Mouse (Mus musculus) lung, postnatal 4 days (tissue): ENCODE results near the gene Tm9sf4.

Experiments
- DNase-seq, 2 experiments: peaks; one replicate each; pipeline ENCODE4 v3.0.0; 2021

Gene Tm9sf4

DNA sequence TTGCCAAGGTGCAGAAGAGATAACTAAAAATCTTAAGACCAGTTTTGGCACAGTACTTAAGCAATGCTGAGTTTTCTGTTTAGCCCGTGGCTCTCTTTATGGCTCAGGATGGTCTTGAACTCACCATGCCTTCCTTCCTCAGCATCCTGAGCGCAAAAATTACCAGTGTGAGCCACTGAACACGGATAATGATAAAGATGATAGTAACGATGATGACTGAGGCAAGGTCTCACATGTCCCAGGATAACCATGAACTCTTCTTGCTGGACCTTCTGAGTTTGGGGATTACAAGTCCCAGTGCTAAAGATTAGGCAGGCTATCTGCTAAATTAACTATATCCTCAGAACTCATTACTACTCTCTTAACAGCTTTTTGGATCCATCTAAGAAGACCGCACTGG, 970 bp upstream of the Tm9sf4 start:
- no peak for DNase-seq

DNA sequence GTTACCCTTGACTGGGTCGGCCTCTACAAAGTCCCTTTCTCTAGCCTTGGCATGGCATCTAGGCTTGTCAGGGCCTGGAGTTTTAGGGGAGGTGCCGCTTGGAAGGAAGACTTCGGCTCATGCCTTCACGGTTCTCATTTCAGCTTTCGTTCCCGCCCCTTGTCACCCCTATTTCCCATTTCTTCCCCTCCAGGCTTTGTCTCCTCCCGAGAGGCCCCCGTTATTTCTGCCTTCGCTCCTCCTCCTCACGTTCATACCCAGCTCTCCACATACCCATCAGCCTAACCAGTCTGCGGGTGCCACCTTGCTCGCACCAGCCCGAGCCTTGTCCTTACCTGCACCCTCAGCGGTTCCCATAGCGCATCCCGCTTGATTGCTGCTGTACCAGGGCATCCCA, 579 bp downstream of the Tm9sf4 start:
- DNase-seq, result no peak

DNA sequence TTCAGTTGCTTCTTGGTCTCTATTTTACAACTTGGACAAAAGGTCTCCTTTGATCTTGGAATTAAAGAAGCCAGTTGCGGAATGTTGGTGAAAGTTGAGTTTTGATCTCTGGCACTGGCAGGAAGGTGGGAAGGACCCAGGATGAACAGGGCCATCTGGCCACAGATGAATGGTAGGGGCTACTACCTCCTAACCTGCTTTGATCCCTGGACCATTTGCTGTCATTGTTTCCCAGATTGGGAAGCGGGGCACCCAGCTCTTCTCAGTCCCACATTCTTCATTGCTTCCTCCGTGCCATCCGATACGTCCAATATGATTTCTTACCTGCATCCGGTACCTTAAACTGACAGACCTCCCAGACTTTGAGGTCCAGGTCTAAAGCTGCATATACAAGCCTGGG, 6.0 kb downstream of the Tm9sf4 start:
- no peak for DNase-seq

DNA sequence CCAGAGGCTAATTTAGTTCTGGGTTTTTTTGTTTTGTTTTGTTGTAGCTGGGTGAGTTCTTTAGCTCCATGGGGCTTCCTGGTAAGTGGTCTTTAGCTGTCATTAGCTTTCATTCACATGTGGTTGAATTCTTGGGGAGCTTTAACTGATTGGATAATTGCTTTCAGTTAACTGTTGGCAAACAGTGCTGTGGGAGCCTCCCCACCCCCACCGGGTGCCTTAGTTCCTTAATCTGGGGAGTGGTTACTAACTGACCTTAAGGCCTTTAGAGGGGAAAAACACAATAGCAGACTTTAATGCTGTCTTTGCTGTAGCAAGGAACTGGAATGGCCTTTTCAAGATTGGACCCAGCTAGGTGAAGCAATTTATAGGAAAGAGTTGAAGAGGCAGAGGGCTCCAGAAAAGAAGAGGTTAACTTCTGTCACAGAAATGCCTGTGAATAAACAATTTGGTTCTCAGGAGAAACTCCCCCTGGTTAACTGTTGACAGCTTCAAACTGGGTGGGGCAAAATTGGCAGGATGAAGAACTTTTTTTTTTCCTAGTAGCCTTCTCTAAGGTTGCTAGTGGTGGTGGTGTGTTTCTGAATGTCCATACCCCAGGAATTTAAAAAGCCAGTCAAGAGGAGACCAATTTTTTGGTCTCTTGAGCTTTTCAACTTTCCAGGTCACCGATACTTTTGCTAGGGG, 7.2 kb downstream of the Tm9sf4 start:
- DNase-seq, result peak; percentile 59 to 66

DNA sequence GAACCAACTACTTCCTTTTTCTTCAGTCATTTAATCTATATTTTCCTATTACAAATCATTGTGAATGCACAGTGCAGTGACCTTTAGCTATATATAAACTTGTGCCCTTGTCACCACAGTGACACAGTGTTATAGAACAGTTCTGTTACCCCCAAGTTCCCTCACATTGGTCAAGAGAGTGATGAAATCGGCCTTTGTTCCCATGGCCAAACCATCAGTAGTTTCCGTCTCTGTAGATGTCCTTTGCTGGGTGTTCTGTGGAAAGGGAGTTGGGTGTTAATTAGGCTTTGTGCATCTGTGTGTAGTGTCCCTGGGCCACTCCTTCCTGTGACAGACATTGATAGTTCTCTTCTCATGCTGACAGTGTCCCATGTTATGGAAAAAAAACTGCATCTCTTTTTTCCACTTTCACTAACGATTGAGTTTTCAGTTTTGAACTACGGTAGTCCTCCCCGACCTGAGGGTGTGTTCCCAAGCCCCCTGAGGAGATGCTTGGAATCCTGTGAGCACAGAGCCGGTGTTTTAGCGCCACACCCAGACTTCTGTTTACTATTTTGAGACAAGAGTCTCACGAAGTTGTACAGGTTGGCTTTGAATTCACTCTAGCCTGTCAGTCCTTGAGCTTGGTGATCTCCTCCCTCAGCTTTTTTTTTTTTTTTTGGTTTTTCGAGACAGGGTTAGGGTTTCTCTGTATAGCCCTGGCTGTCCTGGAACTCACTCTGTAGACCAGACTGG, 9.6 kb downstream of the Tm9sf4 start:
- peak in 1 of 2 experiments; percentile 23 for DNase-seq

DNA sequence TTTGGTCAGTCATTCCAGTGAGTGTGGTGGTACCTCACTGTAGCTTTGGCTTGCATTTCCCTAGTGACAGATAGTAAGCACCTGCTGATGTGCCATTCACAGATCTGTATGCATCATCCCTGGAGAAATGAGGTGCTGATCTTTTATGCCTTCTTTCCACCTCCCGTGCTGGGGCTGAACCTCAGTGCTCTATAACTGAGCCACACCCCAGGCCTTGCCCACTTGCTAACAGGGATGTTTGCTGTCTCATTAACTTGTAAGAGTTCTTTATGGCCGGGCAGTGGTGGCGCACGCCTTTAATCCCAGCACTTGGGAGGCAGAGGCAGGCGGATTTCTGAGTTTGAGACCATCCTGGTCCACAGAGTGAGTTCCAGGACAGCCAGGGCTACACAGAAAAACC, 10.9 kb downstream of the Tm9sf4 start:
- DNase-seq, result no peak

DNA sequence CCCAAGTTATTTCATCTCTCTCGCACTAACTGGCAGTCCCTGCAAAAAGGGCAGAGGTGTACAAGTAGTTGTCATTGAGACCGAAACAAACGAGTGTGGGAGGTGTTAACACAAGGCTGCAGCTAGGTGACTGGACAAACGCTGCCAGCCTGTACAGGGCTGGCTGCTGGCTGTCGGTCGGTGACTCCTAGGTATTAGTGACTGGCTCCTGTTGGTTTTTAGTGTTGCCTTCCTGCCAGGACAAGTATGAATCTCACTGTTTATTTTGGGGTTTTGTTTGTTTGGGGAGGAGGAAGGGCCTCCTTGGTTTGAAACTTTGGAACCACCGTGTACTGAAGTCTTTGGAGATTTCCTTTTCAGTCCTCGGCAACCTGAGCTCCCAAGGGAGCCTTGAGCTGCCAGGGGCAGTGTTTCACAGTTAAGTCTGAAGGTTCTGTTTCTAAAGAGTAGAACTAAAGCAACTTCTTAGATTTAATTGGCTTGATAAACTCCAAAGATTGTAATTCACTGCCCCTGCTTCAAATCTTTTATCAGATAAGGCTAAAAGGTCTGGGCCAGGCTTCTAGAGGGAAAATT, 15.0 kb downstream of the Tm9sf4 start:
- DNase-seq, result no peak

DNA sequence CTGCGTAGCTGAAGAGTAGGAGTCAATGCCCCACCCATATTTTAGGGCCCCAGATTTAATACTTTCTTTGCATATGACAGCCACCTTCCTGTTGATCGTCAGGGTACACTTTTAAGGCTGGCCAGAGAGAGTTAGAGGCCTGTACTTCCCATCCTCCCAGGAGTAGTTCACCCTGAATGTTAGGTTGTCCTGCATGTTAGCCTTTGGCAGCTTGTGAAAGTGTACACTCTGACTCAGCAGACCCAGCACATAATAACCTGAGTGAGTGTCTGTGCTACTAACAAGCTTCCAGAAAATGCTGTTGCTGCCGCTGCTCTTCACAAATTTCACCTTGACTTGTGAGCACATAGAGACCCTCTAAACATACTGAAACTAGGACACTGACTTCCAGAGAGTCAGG, 16.1 kb downstream of the Tm9sf4 start:
- no peak for DNase-seq

DNA sequence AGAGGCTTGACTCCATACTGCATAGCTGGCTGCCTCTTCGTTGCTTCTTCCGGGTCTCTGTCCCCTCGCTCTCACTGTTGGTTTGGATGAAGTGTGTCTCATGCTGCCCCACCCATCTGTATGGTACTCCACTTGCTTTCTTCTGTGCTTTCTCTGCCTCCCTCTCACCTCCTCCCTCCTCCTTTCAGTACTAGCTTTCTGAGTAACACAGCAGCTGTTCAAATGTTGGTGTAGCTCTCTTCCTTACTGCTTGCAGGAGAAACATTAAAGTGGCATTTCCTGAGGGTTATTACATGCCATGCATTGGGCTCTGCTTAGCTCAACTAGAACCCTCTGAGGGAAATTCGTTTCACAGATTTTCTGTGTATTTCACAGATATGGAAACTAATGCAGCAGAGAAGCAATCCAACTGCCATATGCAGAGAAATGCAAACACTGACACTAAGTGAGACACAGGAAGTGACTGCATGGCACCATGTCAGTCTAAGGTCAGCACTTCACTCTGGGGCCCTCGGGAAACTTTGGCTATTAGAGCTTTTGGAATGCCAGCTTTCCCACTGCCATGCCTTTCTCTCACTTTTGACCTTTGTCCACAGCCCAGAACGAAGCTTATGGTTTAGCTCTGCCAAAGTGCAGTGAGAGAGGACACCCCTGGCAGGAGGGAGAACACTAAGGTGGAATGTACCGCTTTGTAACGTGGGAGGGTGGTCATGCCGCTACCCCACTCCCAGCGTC, 18.2 kb downstream of the Tm9sf4 start:
- DNase-seq, result no peak

DNA sequence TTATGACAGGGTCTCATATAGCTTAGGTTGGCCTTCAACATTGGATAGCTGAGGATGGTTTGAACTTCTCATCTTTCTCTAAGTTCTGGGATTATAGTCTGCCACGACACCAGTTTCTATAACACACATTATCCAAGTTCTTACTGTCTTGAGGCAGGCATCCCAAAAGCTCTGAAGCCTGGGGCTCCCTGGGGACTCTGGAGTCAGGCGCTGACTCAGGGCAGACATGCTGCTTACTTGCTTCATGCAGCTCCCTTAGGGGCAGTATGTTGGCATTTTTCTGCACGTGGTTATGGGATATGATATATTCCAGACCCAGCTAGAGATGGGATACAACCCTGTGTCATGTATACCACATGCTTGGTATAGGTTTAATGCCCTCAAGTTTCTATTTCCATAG, 18.9 kb downstream of the Tm9sf4 start:
- DNase-seq, result no peak

DNA sequence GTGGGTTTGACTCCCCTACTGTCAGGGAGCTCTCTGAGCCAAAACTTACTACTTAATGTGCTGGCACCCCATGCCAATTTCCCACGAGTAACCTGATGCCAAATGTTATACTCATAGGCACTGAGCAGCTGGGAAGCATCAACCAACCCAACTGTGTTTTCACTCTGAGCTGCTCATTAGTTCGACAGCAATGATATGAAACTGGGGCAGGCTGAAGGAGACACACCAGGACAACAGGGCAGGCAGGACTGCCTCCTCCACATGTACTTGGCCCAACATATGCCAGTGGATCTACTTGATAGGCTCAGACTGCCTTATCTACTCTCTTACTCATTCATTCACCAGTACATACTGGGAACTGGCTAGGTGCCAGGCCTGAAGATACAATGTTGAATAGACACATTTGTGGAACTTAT, 25.1 kb downstream of the Tm9sf4 start:
- peak in 1 of 2 experiments; percentile 39 for DNase-seq

DNA sequence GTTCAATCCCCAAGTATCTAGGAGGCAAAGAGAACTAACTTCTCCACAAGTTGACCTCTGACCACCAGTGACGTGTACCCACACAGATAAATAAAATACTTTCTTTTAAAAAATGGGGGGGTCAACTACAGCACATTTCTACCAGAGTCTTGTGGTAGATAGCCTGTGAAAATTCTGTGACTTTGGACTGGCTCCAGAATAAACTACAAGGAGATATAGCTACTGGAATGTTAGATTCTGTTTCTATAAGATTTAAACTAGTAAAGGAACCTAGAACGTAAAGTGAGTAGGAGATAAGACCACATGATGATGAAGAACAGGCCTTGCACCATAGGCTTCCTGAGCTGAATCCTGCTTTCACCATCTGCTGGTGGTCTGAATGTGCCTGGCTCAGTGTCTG, 26.7 kb downstream of the Tm9sf4 start:
- DNase-seq, result no peak

DNA sequence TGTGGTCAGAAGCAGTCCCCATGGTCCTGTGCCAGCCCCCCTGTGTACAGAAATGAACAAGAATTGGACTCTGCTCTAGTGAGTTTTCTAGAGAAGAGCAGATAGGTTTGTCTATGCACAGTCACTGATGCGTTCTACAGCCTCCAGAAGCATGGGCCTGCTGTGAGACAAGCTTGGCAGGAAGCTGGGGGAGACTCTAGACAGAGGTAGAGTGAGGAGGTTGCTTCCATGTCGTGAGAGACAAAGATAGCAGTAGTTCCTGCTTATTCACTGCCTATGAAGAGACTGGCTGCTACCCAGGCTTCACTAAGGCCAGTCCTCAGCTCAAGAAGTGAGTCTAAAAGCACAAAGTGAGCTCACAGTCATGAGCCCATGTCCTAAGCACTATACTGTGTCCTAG, 30.1 kb downstream of the Tm9sf4 start:
- no peak for DNase-seq

DNA sequence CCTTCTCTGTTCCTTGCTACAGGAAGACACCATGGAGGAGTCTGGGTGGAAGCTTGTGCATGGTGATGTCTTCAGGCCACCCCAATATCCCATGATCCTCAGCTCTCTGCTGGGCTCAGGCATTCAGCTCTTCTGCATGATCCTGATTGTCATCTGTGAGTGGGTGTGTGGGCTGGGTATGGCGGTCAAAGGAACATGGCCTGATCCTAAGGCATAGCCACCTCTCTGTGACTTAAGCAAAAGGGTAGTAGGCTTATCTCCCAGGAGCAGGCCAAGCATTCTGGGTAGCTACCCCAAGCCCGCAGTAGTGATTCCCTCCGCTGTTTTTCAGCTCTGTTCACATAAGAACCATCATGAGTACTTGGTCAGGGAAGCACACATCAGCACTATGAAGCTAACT, 33.2 kb downstream of the Tm9sf4 start:
- DNase-seq, result no peak

DNA sequence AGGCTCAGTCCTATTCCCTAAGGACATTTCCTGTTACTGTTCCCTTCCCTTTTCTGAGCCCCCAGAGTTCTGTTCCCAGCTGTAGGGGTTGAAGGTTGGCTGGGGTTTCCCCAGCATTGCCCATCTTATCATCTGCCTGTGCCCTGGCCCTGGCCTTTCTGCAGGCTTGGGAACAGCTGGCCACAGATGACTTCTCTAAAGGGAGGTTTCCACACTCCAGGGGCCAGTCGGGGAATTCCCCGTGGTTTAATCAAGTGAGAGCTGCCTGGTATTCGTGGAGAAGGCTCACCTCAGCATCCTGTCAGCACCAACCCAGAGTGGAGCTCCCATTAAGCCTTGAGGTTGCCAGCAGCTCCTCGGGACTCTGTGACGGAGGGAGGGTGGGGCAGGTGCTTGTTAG, 37.4 kb downstream of the Tm9sf4 start:
- peak in 1 of 2 experiments; percentile 52 for DNase-seq

DNA sequence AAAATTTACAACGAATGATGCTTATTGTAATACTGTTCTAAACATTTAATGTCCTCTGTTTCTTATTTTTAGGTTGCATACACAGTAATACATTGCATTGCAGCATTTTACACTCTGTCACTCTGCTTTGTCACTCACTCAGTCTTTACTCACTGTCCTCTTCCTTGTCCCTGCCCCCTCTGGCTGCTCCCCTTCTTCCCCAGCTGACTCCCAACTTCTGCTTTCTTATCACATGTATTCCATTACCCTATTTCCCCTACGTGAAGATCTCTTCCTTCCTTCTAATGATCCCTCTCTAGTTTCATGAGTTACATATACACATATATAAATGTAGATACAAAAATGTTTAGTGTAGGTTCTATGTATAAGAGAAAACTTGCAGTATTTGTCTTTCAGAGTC, 38.0 kb downstream of the Tm9sf4 start:
- no peak for DNase-seq

DNA sequence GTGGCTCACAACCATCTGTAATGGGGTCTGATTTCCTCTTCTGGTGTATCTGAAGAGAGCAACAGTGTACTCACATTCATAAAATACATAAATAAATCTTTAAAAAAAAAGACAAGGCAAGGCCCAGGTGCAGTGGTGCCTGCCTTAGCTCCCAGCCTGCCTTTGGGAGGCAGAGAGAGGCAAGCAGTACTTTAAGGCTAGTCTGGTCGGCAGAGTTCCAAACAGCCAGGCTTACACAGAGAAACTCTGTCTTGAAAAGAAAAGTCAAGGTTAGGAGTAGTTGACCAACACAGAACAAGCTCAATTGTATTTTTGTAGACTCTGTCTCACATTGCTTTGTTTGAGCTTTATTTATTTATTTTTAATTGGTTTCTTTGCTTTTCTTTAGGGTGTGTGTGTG, 41.7 kb downstream of the Tm9sf4 start:
- no peak for DNase-seq

DNA sequence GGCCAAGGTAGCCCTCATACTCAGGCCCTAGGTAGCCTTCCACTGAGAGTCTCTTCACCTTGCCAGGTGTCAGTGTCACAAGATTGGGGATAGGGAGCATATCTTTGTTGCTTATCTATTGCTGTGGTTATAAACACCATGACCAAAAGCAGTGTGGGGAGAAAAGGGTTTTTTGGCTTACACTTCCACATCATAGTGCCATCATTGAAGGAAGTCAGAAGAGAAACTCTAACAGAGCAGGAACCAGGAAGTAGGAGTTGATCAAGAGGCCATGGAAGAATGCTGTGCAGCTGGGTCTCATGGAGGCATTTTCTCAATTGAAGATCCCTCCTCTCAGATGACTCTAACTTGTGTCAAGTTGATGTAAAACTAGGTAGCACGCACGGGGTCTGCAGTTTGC, 47.0 kb downstream of the Tm9sf4 start:
- DNase-seq, result no peak

DNA sequence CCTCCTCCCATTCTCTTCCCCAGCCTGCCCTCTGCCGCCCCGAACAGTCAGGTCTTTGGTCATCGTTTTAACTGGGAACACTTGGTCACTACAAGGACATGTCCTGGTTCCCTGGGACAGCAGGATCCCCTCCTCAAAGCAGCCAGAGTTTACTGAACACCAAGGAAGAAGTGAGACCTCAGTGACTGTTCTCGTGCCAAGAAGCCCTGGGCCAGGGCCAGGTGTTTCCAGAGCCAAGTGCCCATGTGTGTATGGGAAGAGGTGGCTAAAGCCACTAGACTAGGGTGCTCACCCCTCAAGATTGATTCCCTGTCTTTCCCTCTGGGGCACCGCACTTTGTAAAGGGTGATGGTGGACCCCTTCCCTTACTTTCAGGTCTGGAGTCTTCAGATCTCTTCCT, 48.2 kb downstream of the Tm9sf4 start:
- no peak for DNase-seq

DNA sequence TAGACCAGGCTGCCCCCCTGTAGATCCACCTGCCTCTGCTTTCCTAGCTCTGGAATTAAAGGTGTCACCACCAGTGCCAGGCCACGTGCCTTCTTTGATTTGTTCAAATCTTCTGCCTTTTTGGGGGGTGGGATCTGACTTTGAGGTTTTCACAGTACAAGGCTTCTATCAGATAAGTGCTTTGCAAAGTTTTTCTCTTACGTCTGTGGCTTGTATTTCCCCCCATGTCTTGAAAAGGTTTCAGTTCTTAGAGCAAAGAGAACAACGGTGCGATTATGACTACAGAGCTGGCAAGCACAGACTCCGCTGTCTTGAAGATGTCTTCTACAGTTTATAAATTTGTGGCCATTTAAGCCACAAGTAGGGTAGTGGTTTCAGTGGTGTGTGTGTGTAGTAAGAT, 50.3 kb downstream of the Tm9sf4 start:
- DNase-seq, result no peak

DNA sequence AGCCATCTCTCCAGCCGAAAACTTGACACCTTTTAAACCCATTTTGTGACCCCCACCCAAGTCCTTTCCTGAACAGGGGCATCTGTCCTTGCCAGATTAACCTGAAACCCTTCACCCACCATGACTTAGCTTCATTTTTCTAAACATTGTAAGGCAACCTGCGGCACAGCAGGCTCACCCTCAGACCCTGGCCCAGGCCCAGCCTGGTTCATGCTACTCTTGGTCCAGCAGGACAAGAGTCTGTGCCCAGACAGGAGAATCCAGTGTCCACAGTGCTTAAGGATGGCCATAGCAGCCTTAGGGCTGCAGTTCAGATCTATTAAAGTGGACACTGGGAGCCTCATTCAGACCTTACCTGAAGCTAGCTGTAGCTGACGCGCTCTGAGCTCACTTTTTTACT, 52.2 kb downstream of the Tm9sf4 start:
- DNase-seq, result no peak

DNA sequence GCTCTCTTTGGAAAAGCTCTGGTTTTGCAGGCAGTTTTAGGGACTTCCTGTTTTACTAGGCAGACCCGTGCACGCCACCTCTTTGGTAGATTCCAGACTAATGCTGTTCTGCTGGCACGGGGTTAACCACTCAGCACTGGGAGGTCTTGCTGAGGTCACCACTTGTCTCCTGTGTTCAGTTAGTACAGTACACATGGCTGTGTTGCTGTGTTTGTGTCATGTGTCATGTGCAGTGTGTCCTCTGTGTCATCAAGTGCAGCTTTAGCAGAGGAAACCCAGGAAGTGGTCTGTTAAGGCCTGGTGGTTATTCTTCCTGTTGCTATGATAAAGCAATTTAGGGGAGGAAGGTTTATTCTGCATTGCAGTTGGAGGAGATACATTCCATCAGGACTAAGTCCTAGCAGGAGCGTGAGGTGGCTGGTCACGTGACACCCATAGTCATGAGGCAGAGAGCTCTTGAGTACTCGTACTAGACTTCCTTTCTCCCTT, 53.7 kb downstream of the Tm9sf4 start:
- peak; percentile 43 to 53 for DNase-seq

DNA sequence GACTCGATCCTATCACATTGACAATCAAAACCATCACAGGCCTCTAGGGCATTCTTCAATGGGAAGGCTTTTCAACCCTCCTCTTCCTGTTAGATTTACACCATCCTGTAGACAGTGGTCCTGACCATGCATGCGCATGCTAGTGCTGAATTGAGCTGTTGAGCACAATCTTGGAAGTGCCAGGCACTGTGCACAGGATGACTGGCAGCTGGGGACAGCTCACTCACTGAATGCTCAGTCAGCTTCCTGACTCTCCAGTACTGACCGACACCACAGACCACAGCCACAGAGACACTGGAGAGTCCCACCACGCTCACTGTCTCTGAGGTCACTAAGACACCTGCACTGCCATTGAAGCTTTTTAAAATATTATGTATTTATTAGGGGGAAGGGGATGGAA, 54.3 kb downstream of the Tm9sf4 start:
- no peak for DNase-seq
